Mouse (Mus musculus): Measurements from ENCODE around the gene Slc7a7. TPM values are rescaled to one million over a fixed set of nuclear protein-coding genes. Genes with fewer than 3 reads are reported as not detected.

Slc7a7 gene
- polyA plus RNA-seq, 2 experiments, result 4.5 to 7.4 TPM

GRCm38 (mm10) chr14:54412629-54413170, 4.9 kb downstream of the Slc7a7 start:
- H3K27ac ChIP-seq (replicated peaks; ENCODE audit: low read depth, low read length), result 0 out of 2 replicates have a peak overlapping the region, but pooled peaks have one; percentile 26
- no peak for TF ChIP-seq POLR2A (IDR thresholded peaks at IDR 0.05; ENCODE audit: borderline replicate concordance, extremely low read depth, insufficient read depth, insufficient read length)
- no peak for ATAC-seq (ENCODE audit: low FRiP score, low read depth)
- DNase-seq (ENCODE audit: low spot score), result peak; percentile 50
- WGBS, result 47% methylated on average over 2 of the region's 2 CpGs
- H3K36me3 ChIP-seq (ENCODE audit: control insufficient read depth, insufficient read depth, low read length), result no peaks in the 10 kb centered on the region
- no peak overlapping the region for H3K4me3 ChIP-seq (replicated peaks; ENCODE audit: low read length)
- H3K4me1 ChIP-seq (ENCODE audit: control insufficient read depth, insufficient read depth, low read length), result peaks cover 26% of the 10 kb centered on the region
- no peaks in the 10 kb centered on the region; the same call in 1 of the 2 replicates for H3K27me3 ChIP-seq (ENCODE audit: control insufficient read depth, insufficient read depth, low read length)
- no peaks in the 10 kb centered on the region for H3K9me3 ChIP-seq (ENCODE audit: control insufficient read depth, low read length)
- no peak overlapping the region for H3K4me2 ChIP-seq (replicated peaks; ENCODE audit: low read depth, low read length, severe bottlenecking)
- no peak overlapping the region for H3K9ac ChIP-seq (ENCODE audit: low read depth, low read length, severe bottlenecking)

DNA sequence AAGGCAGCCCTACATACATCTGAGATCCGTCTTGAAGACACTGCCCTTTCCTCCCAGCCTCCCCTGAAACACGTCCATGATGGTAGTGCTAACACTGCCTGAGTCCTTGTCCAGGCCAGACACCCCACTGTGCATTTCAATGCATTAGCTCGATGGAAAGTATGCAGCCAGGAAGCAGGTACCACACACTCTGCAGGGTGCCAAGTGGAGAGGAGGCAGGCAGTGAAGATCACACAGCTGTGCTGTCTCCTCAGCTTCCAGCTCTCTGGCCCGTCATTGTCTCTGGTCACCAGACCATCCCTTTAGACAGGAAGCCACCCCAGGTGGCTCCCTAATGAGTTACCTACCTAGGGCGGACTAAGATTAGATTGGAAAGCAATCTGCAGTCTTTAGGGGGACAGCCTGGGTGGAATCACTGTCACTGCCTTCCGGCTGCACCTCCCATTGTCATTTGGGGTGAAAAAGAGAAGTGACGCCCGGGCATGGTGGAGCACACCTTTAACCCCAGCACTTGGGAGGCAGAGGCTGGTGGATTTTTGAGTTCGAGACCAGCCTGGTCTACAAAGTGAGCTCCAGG, 5.5 kb downstream of the Slc7a7 start:
- Histone ChIP-seq H3K27ac (replicated peaks; ENCODE audit: low read depth, low read length) (no peak overlapping the region), H3K9ac (ENCODE audit: low read depth, low read length, severe bottlenecking) (no peak overlapping the region), H3K36me3 (ENCODE audit: control insufficient read depth, insufficient read depth, low read length) (no peaks in the 10 kb centered on the region), H3K4me3 (replicated peaks; ENCODE audit: low read length) (no peak overlapping the region), H3K4me1 (ENCODE audit: control insufficient read depth, insufficient read depth, low read length) (peaks cover 20% of the 10 kb centered on the region), H3K4me2 (replicated peaks; ENCODE audit: low read depth, low read length, severe bottlenecking) (no peak overlapping the region), H3K9me3 (ENCODE audit: control insufficient read depth, low read length) (no peaks in the 10 kb centered on the region), H3K27me3 (ENCODE audit: control insufficient read depth, insufficient read depth, low read length) (no peaks in the 10 kb centered on the region)
- ATAC-seq (ENCODE audit: low FRiP score, low read depth) (no peak), DNase-seq (ENCODE audit: low spot score) (no peak)
- 60% methylated on average over 9 of the region's 9 CpGs for WGBS
- TF ChIP-seq POLR2A (IDR thresholded peaks at IDR 0.05; ENCODE audit: borderline replicate concordance, extremely low read depth, insufficient read depth, insufficient read length), result no peak

GRCm38 (mm10) chr14:54409980-54410810, 7.4 kb downstream of the Slc7a7 start:
- no peak overlapping the region for H3K4me2 ChIP-seq (replicated peaks; ENCODE audit: low read depth, low read length, severe bottlenecking)
- TF ChIP-seq POLR2A (IDR thresholded peaks at IDR 0.05; ENCODE audit: borderline replicate concordance, extremely low read depth, insufficient read depth, insufficient read length), result no peak
- H3K4me1 ChIP-seq (ENCODE audit: control insufficient read depth, insufficient read depth, low read length), result peaks cover 20% of the 10 kb centered on the region
- H3K4me3 ChIP-seq (replicated peaks; ENCODE audit: low read length), result no peak overlapping the region
- ATAC-seq (ENCODE audit: low FRiP score, low read depth), result no peak
- H3K9me3 ChIP-seq (ENCODE audit: control insufficient read depth, low read length), result no peaks in the 10 kb centered on the region
- DNase-seq (ENCODE audit: low spot score), result no peak
- H3K27me3 ChIP-seq (ENCODE audit: control insufficient read depth, insufficient read depth, low read length), result no peaks in the 10 kb centered on the region
- 44% methylated on average over 17 of the region's 17 CpGs for WGBS
- H3K9ac ChIP-seq (ENCODE audit: low read depth, low read length, severe bottlenecking), result no peak overlapping the region
- no peaks in the 10 kb centered on the region for H3K36me3 ChIP-seq (ENCODE audit: control insufficient read depth, insufficient read depth, low read length)
- no peak overlapping the region for H3K27ac ChIP-seq (replicated peaks; ENCODE audit: low read depth, low read length)

DNA sequence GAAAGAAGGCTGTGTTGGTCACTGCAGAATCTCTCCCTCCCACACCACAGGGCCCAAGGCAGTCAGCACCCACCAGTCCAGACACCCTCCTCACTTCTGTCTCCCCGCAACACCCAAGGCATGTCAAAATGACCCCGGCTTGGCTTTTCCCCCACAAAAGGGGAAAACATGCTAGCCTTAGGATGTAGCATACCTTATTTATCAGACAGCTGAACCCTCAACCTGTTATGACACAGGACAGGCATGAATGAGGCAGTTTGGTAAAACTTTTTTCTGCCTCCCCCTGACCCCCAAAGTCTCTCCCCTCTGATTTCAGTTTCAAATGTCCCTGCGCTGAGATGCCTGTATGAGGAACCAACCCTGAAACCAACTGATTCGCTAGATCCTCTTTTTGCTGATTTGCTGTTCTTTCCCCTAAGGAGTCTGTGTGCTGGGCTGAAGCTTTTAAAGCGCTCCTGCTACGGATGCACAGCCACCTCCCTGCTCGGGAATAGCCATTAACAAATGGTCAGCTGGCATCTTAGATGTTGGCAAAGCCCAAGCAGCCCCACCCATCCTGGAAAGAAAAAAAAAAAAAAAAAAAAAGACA, 8.4 kb downstream of the Slc7a7 start:
- Histone ChIP-seq H3K4me3 (replicated peaks; ENCODE audit: low read length) (no peak overlapping the region), H3K4me1 (ENCODE audit: control insufficient read depth, insufficient read depth, low read length) (peaks cover 15% of the 10 kb centered on the region; the same call in 1 of the 2 replicates), H3K4me2 (replicated peaks; ENCODE audit: low read depth, low read length, severe bottlenecking) (no peak overlapping the region), H3K36me3 (ENCODE audit: control insufficient read depth, insufficient read depth, low read length) (no peaks in the 10 kb centered on the region), H3K9ac (ENCODE audit: low read depth, low read length, severe bottlenecking) (no peak overlapping the region), H3K9me3 (ENCODE audit: control insufficient read depth, low read length) (no peaks in the 10 kb centered on the region), H3K27me3 (ENCODE audit: control insufficient read depth, insufficient read depth, low read length) (no peaks in the 10 kb centered on the region), H3K27ac (replicated peaks; ENCODE audit: low read depth, low read length) (no peak overlapping the region)
- ATAC-seq (ENCODE audit: low FRiP score, low read depth), result no peak
- DNase-seq (ENCODE audit: low spot score), result no peak
- 69% methylated on average over 7 of the region's 7 CpGs for WGBS
- no peak for TF ChIP-seq POLR2A (IDR thresholded peaks at IDR 0.05; ENCODE audit: borderline replicate concordance, extremely low read depth, insufficient read depth, insufficient read length)

- DNase-seq (ENCODE audit: low spot score), result no peak
Measured at GRCm38 (mm10) chr14:54408336-54409056, 9.1 kb downstream of the Slc7a7 start.

More at GRCm38 (mm10) chr14:54408336-54409056, 9.1 kb downstream of the Slc7a7 start:
- no peak for TF ChIP-seq POLR2A (IDR thresholded peaks at IDR 0.05; ENCODE audit: borderline replicate concordance, extremely low read depth, insufficient read depth, insufficient read length)
- no peaks in the 10 kb centered on the region for H3K27me3 ChIP-seq (ENCODE audit: control insufficient read depth, insufficient read depth, low read length)
- ATAC-seq (ENCODE audit: low FRiP score, low read depth), result no peak
- 82% methylated on average over 25 of the region's 25 CpGs for WGBS
- no peak overlapping the region for H3K27ac ChIP-seq (replicated peaks; ENCODE audit: low read depth, low read length)
- no peak overlapping the region for H3K4me2 ChIP-seq (replicated peaks; ENCODE audit: low read depth, low read length, severe bottlenecking)
- no peak overlapping the region for H3K9ac ChIP-seq (ENCODE audit: low read depth, low read length, severe bottlenecking)
- H3K4me1 ChIP-seq (ENCODE audit: control insufficient read depth, insufficient read depth, low read length), result peaks cover 9% of the 10 kb centered on the region; the same call in 1 of the 2 replicates
- H3K36me3 ChIP-seq (ENCODE audit: control insufficient read depth, insufficient read depth, low read length), result no peaks in the 10 kb centered on the region
- H3K4me3 ChIP-seq (replicated peaks; ENCODE audit: low read length), result no peak overlapping the region
- H3K9me3 ChIP-seq (ENCODE audit: control insufficient read depth, low read length), result no peaks in the 10 kb centered on the region
